Mouse (Mus musculus) kidney, embryonic 14.5 days (tissue): ENCODE measurements around the gene Diaph2. TPM values are rescaled to one million over a fixed set of nuclear protein-coding genes. Genes with fewer than 3 reads are reported as not detected.
"Not testable (repeated sequence)": the region's sequence is repeated elsewhere in the genome, so short reads cannot be mapped to it uniquely, and the experiment has no call there.

ENCODE experiments used
- ATAC-seq: fragments of 200-750 bp; cut with Nextera tagmentation; 2 replicates; pipeline ENCODE4 v1.8.0; 2017; ENCODE audit warnings: moderate number of reproducible peaks, mild to moderate bottlenecking, moderate TSS enrichment, moderate library complexity; ENCODE audit not compliant: low FRiP score, low TSS enrichment
- H3K27ac ChIP-seq: fragments of 300-500 bp; sonication (generic); 2 replicates; pipeline ENCODE4 v1.5.1; 2014; ENCODE audit warnings: low read depth, mild to moderate bottlenecking, low read length, moderate library complexity, mixed read lengths
- H3K27me3 ChIP-seq: fragments of 300-500 bp; sonication (generic); 2 replicates; pipeline ENCODE4 v1.6.1; 2014; ENCODE audit warnings: mild to moderate bottlenecking, low read length; ENCODE audit not compliant: control insufficient read depth, insufficient read depth
- H3K36me3 ChIP-seq: fragments of 300-500 bp; sonication (generic); 2 replicates; pipeline ENCODE4 v1.6.1; 2014; ENCODE audit warnings: low read length, mixed read lengths; ENCODE audit not compliant: control insufficient read depth, insufficient read depth
- H3K4me1 ChIP-seq: fragments of 300-500 bp; sonication (generic); 2 replicates; pipeline ENCODE4 v1.6.1; 2014; ENCODE audit warnings: low read length, mixed read lengths; ENCODE audit not compliant: control insufficient read depth, insufficient read depth
- H3K4me2 ChIP-seq: fragments of 300-500 bp; sonication (generic); replicated peaks from 2 replicates; pipeline ENCODE4 v1.6.1; 2014; ENCODE audit warnings: low read depth, mild to moderate bottlenecking, low read length
- H3K4me3 ChIP-seq: fragments of 300-500 bp; sonication (generic); 2 replicates; pipeline ENCODE4 v1.5.1; 2014; ENCODE audit warnings: mild to moderate bottlenecking, low read length
- H3K9ac ChIP-seq: fragments of 300-500 bp; sonication (generic); 2 replicates; pipeline ENCODE4 v1.6.1; 2014; ENCODE audit warnings: low read depth, mild to moderate bottlenecking, low read length, moderate library complexity
- H3K9me3 ChIP-seq: fragments of 300-500 bp; sonication (generic); 2 replicates; pipeline ENCODE4 v1.6.1; 2016; ENCODE audit warnings: low read length; ENCODE audit not compliant: control insufficient read depth
- WGBS: fragments of 180-500 bp; shearing (Covaris S2); extraction: QIAGEN DNeasy Blood & Tissue Kit; methylation state at CpG from one replicate; pipeline ENCODE4 v1.1.7; 2014; 5-methylcytosine and 5-hydroxymethylcytosine counted together
- polyA plus RNA-seq: library from polyadenylated mRNA; unstranded; fragments of >200 nt; fragmentation: Nextera tagmentation; extraction: Ambion mirVana; gene quantifications from 2 replicates; pipeline ENCODE4 v1.2.1, GENCODE M21; 2014

The Diaph2 gene
- polyA plus RNA-seq, 1 experiment from 2014 or later = 7.2 TPM

GRCm38 (mm10) chrX:130197412-130197811 is 447.9 kb downstream of the Diaph2 start:
- not testable (repeated sequence) for H3K27me3 ChIP-seq, H3K4me3 ChIP-seq, H3K9ac ChIP-seq, H3K9me3 ChIP-seq, H3K4me1 ChIP-seq, H3K4me2 ChIP-seq, H3K27ac ChIP-seq, ATAC-seq, H3K36me3 ChIP-seq
- 87% methylated on average over 3 of the region's 3 CpGs for WGBS

DNA sequence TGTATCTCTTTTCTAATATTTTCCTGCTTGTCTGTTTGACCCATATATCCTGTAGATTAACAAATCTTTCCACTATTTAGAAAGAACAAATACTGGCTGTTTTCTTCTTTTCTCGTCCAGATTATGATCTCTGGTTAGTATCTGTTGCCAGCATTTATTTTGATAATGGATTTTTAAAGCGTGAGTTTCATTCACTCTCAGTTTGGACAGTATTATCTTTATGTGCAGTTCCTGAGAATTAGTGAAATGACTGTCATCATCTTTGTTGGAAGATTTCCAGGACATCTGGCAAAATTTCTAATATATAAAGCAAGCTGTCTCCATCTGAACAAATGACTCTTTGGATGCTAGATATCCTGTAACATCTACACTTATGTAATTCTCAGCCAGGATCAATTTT is 455.7 kb downstream of the Diaph2 start:
- H3K36me3 ChIP-seq = no peaks in the 10 kb centered on the region
- H3K4me1 ChIP-seq = no peaks in the 10 kb centered on the region
- H3K27me3 ChIP-seq = no peaks in the 10 kb centered on the region
- no peak overlapping the region for H3K27ac ChIP-seq
- H3K9me3 ChIP-seq = no peaks in the 10 kb centered on the region
- no peak overlapping the region for H3K9ac ChIP-seq
- no peak overlapping the region for H3K4me3 ChIP-seq
- H3K4me2 ChIP-seq = no peak overlapping the region
- ATAC-seq = no peak
- WGBS = 64% methylated on average over 2 of the region's 2 CpGs

DNA sequence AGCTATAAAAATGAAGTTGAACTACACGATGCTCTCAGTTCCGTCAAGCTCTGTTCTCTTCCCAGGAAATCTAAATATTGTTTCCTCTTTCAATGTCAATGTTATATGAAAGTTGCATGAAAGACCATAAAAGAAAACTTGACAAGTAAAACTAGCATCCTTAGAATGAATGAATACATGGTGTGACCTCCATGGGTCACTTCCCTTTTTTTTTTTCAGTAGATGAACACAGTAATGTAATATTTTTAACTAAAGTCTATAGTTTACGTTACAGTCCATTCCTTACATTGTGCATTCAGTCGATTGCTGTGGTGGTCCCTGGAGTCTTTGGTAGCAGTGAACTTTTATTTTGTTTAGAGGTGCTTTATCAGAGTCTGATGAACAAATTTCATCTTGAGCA is 462.7 kb downstream of the Diaph2 start:
- Histone ChIP-seq H3K27me3 (no peaks in the 10 kb centered on the region), H3K4me2 (no peak overlapping the region), H3K4me3 (no peak overlapping the region), H3K9me3 (no peaks in the 10 kb centered on the region), H3K27ac (no peak overlapping the region), H3K36me3 (no peaks in the 10 kb centered on the region), H3K4me1 (no peaks in the 10 kb centered on the region), H3K9ac (no peak overlapping the region)
- whole genome bisulfite sequencing = 84% methylated on average over 4 of the region's 4 CpGs
- ATAC-seq = no peak

DNA sequence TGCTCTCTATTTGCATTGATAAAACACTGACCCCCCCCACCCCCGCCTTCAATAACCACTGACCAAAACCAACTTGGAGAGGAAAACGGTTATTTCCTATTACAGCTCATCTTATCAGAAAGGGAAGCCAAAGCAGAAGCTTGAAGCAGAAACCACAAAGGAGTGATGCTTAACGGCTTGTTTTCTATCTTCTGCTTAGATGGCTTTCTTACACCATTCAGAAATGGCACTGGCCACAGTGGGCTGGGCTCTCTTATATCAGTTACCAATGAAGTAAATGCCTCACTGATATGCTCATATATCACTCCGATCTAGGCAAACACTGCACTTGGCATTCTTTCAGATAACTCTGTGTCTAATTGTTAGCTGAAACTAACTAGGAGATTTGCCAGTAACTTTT is 463.2 kb downstream of the Diaph2 start:
- WGBS = 78% methylated on average over 4 of the region's 4 CpGs
- Histone ChIP-seq H3K9me3 (no peaks in the 10 kb centered on the region), H3K36me3 (no peaks in the 10 kb centered on the region), H3K27me3 (no peaks in the 10 kb centered on the region), H3K27ac (no peak overlapping the region), H3K4me2 (no peak overlapping the region), H3K4me1 (no peaks in the 10 kb centered on the region), H3K4me3 (no peak overlapping the region), H3K9ac (no peak overlapping the region)
- no peak for ATAC-seq

DNA sequence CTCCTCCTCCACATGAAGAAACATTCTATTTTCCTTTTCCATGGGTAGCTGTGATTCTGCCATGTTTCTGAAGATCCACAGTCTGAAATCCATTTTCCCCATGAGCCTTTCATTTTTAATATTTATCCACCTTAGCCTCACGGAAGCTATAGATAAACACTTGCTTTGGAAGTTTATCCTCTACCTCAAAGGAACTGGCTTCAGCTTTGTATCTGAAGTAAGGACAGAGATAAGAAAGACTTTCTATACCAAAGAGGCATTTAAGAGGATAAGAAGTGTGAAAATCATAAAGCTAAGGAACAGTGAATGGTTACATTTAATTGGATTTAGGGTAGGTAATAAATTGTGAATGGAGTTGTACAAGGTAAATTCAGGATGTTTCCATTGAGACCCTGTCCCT is 480.5 kb downstream of the Diaph2 start:
- H3K4me1 ChIP-seq = no peaks in the 10 kb centered on the region
- H3K27ac ChIP-seq = no peak overlapping the region
- H3K4me3 ChIP-seq = no peak overlapping the region
- H3K36me3 ChIP-seq = no peaks in the 10 kb centered on the region
- no peaks in the 10 kb centered on the region for H3K27me3 ChIP-seq
- no peaks in the 10 kb centered on the region for H3K9me3 ChIP-seq
- WGBS = 94% methylated on average over 1 of the region's 1 CpGs
- no peak overlapping the region for H3K9ac ChIP-seq
- H3K4me2 ChIP-seq = no peak overlapping the region
- no peak for ATAC-seq

DNA sequence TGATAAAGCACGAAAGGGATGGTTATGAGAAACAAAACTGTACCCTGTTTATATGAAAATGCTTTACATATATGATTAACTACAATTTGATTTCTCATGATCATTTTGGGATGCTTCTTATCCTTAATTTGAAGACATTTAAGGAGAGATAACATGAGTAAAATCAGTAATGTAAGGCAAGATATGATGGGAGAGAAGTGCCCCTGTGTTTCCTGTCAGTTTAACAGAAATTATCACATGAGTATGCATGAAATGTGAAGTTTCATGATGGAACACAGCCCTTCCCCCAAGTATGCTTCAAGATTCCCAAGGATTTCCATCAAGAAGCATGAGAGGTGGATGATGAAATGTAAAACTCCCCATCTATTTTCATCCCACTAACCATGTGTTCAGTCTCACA is 485.6 kb downstream of the Diaph2 start:
- Histone ChIP-seq H3K27ac (no peak overlapping the region), H3K36me3 (no peaks in the 10 kb centered on the region)

DNA sequence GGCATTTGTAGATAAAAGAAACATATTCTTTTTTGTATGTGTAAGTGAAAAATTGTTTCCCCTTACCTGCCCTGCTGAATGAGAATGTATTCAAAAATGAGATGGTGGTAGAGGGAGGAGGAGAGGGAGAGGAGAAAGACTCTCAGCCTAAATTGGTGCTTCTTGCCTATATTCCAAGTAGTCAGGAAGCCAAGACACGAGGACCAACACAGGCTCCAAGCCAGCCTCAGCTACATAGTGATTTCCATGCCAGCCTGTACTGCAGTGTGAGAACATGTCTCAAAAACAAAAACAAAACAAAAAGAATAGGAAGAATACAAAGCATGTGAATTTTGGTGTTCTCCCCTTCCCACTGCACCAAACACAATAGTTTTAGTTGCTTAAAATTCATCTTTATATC is 497.1 kb downstream of the Diaph2 start:
- Histone ChIP-seq H3K4me2 (no peak overlapping the region), H3K4me1 (no peaks in the 10 kb centered on the region), H3K4me3 (no peak overlapping the region), H3K36me3 (no peaks in the 10 kb centered on the region), H3K27me3 (no peaks in the 10 kb centered on the region), H3K9ac (no peak overlapping the region), H3K27ac (no peak overlapping the region), H3K9me3 (no peaks in the 10 kb centered on the region)
- ATAC-seq = no peak
- WGBS = 62% methylated on average over 1 of the region's 1 CpGs

More for the DNA sequence above, 485.6 kb downstream of the Diaph2 start:
- Histone ChIP-seq H3K9ac (no peak overlapping the region), H3K9me3 (no peaks in the 10 kb centered on the region), H3K4me2 (no peak overlapping the region), H3K27me3 (no peaks in the 10 kb centered on the region), H3K4me3 (no peak overlapping the region), H3K4me1 (no peaks in the 10 kb centered on the region)
- ATAC-seq = no peak
- 80% methylated on average over 1 of the region's 1 CpGs for WGBS

- Histone ChIP-seq H3K9ac (no peak overlapping the region), H3K9me3 (no peaks in the 10 kb centered on the region), H3K27me3 (no peaks in the 10 kb centered on the region), H3K4me1 (no peaks in the 10 kb centered on the region), H3K36me3 (no peaks in the 10 kb centered on the region), H3K27ac (no peak overlapping the region), H3K4me2 (no peak overlapping the region), H3K4me3 (no peak overlapping the region)
- WGBS = 89% methylated on average over 4 of the region's 4 CpGs
- no peak for ATAC-seq
Measured at GRCm38 (mm10) chrX:130253664-130254063, 504.1 kb downstream of the Diaph2 start.

GRCm38 (mm10) chrX:130265707-130266106 is 516.2 kb downstream of the Diaph2 start:
- H3K27ac ChIP-seq = no peak overlapping the region
- ATAC-seq = no peak
- H3K4me3 ChIP-seq = no peak overlapping the region
- H3K9me3 ChIP-seq = no peaks in the 10 kb centered on the region
- no peaks in the 10 kb centered on the region for H3K4me1 ChIP-seq
- no peaks in the 10 kb centered on the region for H3K36me3 ChIP-seq
- H3K4me2 ChIP-seq = no peak overlapping the region
- no peak overlapping the region for H3K9ac ChIP-seq
- no peaks in the 10 kb centered on the region for H3K27me3 ChIP-seq

GRCm38 (mm10) chrX:130279144-130279543 is 529.6 kb downstream of the Diaph2 start:
- Histone ChIP-seq H3K9me3 (no peaks in the 10 kb centered on the region), H3K4me1 (no peaks in the 10 kb centered on the region), H3K27ac (no peak overlapping the region), H3K27me3 (no peaks in the 10 kb centered on the region), H3K4me2 (no peak overlapping the region), H3K4me3 (no peak overlapping the region), H3K9ac (no peak overlapping the region), H3K36me3 (no peaks in the 10 kb centered on the region)
- no peak for ATAC-seq
- WGBS = 75% methylated on average over 4 of the region's 4 CpGs
